Mouse (Mus musculus): ENCODE data around the gene Pin1rt1. TPM values are rescaled to one million over a fixed set of nuclear protein-coding genes. Genes with fewer than 3 reads are reported as not detected.

Gene Pin1rt1
- polyA plus RNA-seq, 1 experiment, result not detected

- no peak for TF ChIP-seq GATA1 (IDR thresholded peaks at IDR 0.05; ENCODE audit: low read length)
Observed at GRCm38 (mm10) chr2:104732033-104732444, 15.9 kb upstream of the Pin1rt1 start.

DNA sequence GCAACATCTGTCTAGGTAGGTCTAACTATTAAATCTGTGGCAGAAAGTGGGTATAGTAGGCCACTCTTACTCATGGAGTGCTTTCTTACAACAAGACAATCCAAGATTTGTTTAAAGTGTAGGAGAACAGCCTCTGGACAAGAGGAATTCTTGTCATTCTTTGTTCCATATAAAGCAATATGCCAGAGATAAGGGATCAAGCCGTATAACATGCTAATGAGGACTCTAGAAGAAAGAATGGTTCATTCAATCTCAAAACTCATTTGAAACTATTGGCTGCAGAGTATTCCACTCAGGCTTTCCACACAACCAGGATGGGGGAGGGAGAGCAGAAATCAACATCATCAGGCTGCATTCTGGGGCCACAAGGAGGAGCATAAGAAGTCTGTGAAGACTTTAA, 11.2 kb upstream of the Pin1rt1 start:
- no peak for TF ChIP-seq GATA1 (IDR thresholded peaks at IDR 0.05; ENCODE audit: low read length)

GRCm38 (mm10) chr2:104722021-104722420, 5.8 kb upstream of the Pin1rt1 start:
- peak; percentile 23 for TF ChIP-seq GATA1 (IDR thresholded peaks at IDR 0.05; ENCODE audit: low read length)

DNA sequence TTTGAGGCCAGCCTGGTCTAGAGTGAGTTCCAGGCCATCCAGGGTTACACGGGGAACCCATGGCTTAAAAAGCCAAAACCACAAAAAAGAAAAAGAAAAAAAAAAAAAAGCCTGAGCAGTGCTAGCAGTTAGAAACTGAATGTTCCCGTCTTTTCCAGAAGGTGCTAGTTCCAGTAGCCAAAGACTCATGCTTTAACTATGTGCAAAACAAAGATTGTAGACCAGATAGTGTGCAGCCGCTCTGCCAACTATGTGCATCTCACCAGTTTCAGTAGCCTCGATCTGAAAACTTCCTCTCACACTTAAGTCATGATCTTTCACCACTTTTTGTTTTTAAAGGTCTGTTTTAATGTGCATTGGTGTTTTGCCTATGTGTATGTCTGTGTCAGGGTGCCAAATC, 1.6 kb upstream of the Pin1rt1 start:
- TF ChIP-seq GATA1 (IDR thresholded peaks at IDR 0.05; ENCODE audit: low read length), result no peak

DNA sequence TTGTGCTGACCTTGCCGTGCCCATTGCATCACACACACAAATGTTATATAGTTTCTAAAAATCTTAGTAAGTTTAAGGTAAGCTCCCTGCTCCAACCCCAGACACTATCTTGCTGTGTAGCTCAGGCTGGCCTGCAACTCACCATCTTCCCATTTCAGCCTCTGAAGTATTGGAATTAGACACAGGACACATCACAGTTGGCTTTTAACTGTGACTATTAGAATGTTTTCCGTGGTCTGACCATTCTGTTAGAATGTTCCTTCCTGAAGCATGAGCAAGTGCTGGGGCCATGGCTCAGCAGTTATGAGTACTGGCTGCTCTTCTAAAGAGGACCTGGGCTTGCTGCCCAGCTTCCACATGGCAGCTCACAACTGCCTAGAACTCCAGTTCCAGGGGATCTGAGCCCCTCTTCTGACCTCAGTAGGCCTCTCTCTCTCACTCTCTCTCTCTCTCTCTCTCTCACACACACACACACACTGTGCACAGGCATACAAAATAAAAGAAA, 1.1 kb upstream of the Pin1rt1 start:
- no peak for TF ChIP-seq GATA1 (IDR thresholded peaks at IDR 0.05; ENCODE audit: low read length)

GRCm38 (mm10) chr2:104714254-104714691, 1.9 kb downstream of the Pin1rt1 start:
- no peak for TF ChIP-seq GATA1 (IDR thresholded peaks at IDR 0.05; ENCODE audit: low read length)

GRCm38 (mm10) chr2:104712486-104712809, 3.7 kb downstream of the Pin1rt1 start:
- no peak for TF ChIP-seq GATA1 (IDR thresholded peaks at IDR 0.05; ENCODE audit: low read length)

GRCm38 (mm10) chr2:104711585-104712485, 4.3 kb downstream of the Pin1rt1 start, which contains the start of gene Tcp11l1:
Tcp11l1 (minus strand) TSS chr2:104712169.
- TF ChIP-seq GATA1 (IDR thresholded peaks at IDR 0.05; ENCODE audit: low read length), result no peak

DNA sequence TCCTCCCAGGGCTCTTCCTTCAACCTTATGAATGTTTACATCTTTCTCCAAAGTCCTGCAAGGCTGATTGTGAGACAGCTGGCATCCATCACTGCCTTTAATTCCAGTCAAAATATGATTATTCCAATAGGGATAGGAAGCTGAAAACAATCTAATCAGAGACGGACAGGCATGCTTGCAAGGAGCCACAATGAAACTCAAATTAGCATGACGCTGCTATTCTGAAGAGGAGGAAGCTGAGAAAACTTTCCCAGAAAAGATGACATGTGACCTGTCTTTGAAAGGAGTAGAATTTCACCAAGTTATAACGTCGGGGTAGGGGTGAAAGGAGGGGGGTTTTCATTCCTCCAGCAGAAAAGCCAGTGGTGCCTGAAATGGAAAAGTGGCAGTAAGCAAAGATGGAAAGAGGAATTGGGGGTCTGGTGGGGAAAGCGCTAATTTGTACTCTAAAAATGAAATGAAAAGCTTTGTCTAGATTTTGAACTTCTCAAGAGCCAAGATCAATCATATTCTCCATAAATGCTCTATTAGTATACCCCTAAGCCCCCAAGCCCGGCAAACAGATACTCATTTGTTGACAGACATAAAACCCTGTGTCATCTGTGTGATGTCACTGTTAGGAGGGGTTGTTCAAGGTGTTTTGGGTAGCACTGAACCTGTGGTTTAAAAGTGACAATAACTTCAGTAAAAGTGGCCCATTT, 5.4 kb downstream of the Pin1rt1 start:
- no peak for TF ChIP-seq GATA1 (IDR thresholded peaks at IDR 0.05; ENCODE audit: low read length)

DNA sequence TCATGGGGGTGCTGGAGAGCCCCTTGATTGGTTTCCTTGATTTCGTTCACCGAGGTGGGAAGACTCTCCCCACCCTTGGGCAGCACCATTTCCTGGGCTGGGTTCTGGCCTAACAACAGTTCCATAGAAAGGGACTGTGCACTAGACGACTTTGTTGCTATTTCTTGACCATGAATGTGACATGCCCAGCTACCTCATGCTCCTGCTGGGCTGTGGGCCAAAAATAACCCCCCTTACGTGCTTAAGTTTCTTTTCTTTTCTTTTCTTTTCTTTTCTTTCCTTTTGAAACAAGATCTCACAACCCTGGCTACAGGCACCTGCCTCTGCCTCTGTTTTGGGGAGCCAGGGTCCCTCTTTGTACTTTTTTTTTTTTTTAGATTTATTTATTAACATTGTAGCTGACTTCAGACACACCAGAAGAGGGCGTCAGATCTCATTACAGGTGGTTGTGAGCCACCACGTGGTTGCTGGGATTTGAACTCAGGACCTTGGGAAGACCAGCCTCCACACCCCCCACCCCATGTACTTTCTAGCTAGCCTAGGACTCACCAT, 6.3 kb downstream of the Pin1rt1 start:
- TF ChIP-seq GATA1 (IDR thresholded peaks at IDR 0.05; ENCODE audit: low read length), result no peak

- TF ChIP-seq GATA1 (IDR thresholded peaks at IDR 0.05; ENCODE audit: low read length), result no peak
Observed at GRCm38 (mm10) chr2:104704355-104704754, 11.8 kb downstream of the Pin1rt1 start.

DNA sequence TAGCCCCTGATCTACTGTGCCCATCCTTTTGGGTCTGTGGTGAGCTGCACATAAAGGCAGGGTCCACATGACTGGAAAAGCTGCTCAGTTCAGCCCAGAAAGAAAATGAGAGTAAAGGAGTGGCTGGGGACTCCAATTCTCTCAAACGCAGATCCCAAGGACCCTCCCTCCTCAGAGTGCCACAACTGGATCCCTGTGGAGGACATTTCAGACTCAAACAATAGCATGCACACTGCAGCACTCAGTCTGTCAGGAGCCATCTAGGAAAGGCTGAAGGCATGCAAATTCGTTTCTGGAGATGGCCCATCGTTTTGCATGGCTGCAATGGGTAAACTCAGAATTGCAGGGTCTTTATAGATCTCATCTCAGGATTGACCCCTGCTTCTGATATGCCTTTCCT, 13.0 kb downstream of the Pin1rt1 start:
- TF ChIP-seq GATA1 (IDR thresholded peaks at IDR 0.05; ENCODE audit: low read length), result no peak

- TF ChIP-seq GATA1 (IDR thresholded peaks at IDR 0.05; ENCODE audit: low read length), result no peak
Observed at GRCm38 (mm10) chr2:104699659-104700058, 16.5 kb downstream of the Pin1rt1 start.

DNA sequence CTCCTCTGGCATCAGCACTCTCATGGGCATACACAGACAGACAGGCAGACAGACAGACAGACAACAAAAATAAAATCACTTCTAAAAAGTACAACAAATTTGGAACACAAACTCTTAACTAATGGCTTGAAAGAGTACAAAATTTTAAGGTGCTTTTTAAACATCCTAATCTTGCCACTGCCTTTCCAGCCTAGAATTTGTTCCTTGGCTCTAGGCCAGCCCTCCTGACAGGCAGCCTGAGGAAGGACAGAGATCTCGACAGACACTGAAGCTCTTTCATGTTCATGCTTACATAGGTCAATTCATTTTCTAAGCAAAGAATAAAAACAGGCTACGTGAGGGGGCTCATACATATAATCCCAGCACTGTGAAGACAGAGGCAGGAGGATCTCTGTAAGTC, 23.6 kb downstream of the Pin1rt1 start:
- no peak for TF ChIP-seq GATA1 (IDR thresholded peaks at IDR 0.05; ENCODE audit: low read length)

DNA sequence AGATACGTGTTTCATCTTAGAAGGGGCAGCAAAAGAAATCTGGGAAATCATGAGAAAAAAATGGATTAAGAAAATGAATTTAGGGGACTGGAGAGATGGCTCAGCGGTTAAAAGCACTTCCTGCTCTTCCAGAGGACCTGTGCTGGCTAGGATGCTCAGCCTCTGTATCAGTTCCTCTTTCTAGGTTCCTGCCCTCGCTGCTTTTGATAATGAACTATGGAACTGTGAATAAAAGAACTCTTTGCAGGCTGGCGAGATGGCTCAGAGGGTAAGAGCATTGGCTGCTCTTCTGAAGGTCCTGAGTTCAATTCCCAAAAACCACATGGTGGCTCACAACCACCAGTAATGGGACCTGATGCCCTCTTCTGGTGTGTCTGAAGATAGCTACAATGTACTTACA, 25.5 kb downstream of the Pin1rt1 start:
- TF ChIP-seq GATA1 (IDR thresholded peaks at IDR 0.05; ENCODE audit: low read length), result no peak

- no peak for TF ChIP-seq GATA1 (IDR thresholded peaks at IDR 0.05; ENCODE audit: low read length)
Observed at GRCm38 (mm10) chr2:104688724-104689123, 27.5 kb downstream of the Pin1rt1 start.
